Mouse (Mus musculus): ENCODE results near the gene Dnajc3. TPM values are rescaled to one million over a fixed set of nuclear protein-coding genes. Genes with fewer than 3 reads are reported as not detected.

Dnajc3 gene
- polyA plus RNA-seq (2012; rRNA removed): 40.8 and 52.8 TPM in 2 replicates

- DNase-seq (ENCODE audit: low read depth): no peak
Measured at GRCm38 (mm10) chr14:118937533-118938492, at the start of gene Dnajc3. Gene Dnajc3 (plus strand): TSS chr14:118937976.

- DNase-seq (ENCODE audit: low read depth): no peak
Measured at GRCm38 (mm10) chr14:118890101-118890500, 47.7 kb upstream of the Dnajc3 start.

GRCm38 (mm10) chr14:118895228-118895627 is 42.5 kb upstream of the Dnajc3 start:
- no peak for DNase-seq (ENCODE audit: low read depth)

GRCm38 (mm10) chr14:118895655-118896054 is 42.1 kb upstream of the Dnajc3 start:
- no peak for DNase-seq (ENCODE audit: low read depth)

- DNase-seq (ENCODE audit: low read depth): no peak
Measured at GRCm38 (mm10) chr14:118899940-118900339, 37.8 kb upstream of the Dnajc3 start.

- DNase-seq (ENCODE audit: low read depth): no peak
Measured at GRCm38 (mm10) chr14:118900911-118901310, 36.9 kb upstream of the Dnajc3 start.

- no peak for DNase-seq (ENCODE audit: low read depth)
Measured at GRCm38 (mm10) chr14:118903397-118903796, 34.4 kb upstream of the Dnajc3 start.

- no peak for DNase-seq (ENCODE audit: low read depth)
Measured at GRCm38 (mm10) chr14:118903867-118904562, 33.8 kb upstream of the Dnajc3 start.

- DNase-seq (ENCODE audit: low read depth): no peak
Measured at GRCm38 (mm10) chr14:118907592-118907991, 30.2 kb upstream of the Dnajc3 start.

GRCm38 (mm10) chr14:118909872-118910271 is 27.9 kb upstream of the Dnajc3 start:
- no peak for DNase-seq (ENCODE audit: low read depth)

GRCm38 (mm10) chr14:118910332-118911222 is 27.2 kb upstream of the Dnajc3 start:
- no peak for DNase-seq (ENCODE audit: low read depth)

GRCm38 (mm10) chr14:118911521-118911920 is 26.3 kb upstream of the Dnajc3 start:
- DNase-seq (ENCODE audit: low read depth): no peak

- DNase-seq (ENCODE audit: low read depth): no peak
Measured at GRCm38 (mm10) chr14:118913651-118914050, 24.1 kb upstream of the Dnajc3 start.

- no peak for DNase-seq (ENCODE audit: low read depth)
Measured at GRCm38 (mm10) chr14:118919025-118919424, 18.8 kb upstream of the Dnajc3 start.

GRCm38 (mm10) chr14:118920654-118921053 is 17.1 kb upstream of the Dnajc3 start:
- no peak for DNase-seq (ENCODE audit: low read depth)

- no peak for DNase-seq (ENCODE audit: low read depth)
Measured at GRCm38 (mm10) chr14:118922251-118922650, 15.5 kb upstream of the Dnajc3 start.

GRCm38 (mm10) chr14:118922667-118923184 is 15.1 kb upstream of the Dnajc3 start:
- no peak for DNase-seq (ENCODE audit: low read depth)

- no peak for DNase-seq (ENCODE audit: low read depth)
Measured at GRCm38 (mm10) chr14:118924673-118925615, 12.8 kb upstream of the Dnajc3 start, which contains the start of gene Dzip1. Gene Dzip1 (minus strand): TSS chr14:118925460.

- no peak for DNase-seq (ENCODE audit: low read depth)
Measured at GRCm38 (mm10) chr14:118928565-118928964, 9.2 kb upstream of the Dnajc3 start.

GRCm38 (mm10) chr14:118929779-118930178 is 8.0 kb upstream of the Dnajc3 start:
- DNase-seq (ENCODE audit: low read depth): no peak
